Mouse (Mus musculus) monocyte, adult 2 months (primary cell): ENCODE measurements around the gene Vmn1r125.
"Not testable (repeated sequence)": the region's sequence is repeated elsewhere in the genome, so short reads cannot be mapped to it uniquely, and the experiment has no call there.

ENCODE experiments used
- DNase-seq, 2 experiments: peaks; one replicate each; pipeline ENCODE4 v3.0.0; 2022; ENCODE audit warnings: low spot score in 2 of 2, low read depth in 1 of 2

Vmn1r125 gene

GRCm38 (mm10) chr7:21271879-21272278 lies at the start of gene Vmn1r125:
Vmn1r125 (plus strand) TSS chr7:21272179.
- DNase-seq, result not testable (repeated sequence)

GRCm38 (mm10) chr7:21260517-21260916 lies 11.5 kb upstream of the Vmn1r125 start, which contains the start of gene Vmn1r124:
Vmn1r124 (minus strand) TSS chr7:21260617.
- DNase-seq, result not testable (repeated sequence)

GRCm38 (mm10) chr7:21301367-21301766 lies 29.4 kb downstream of the Vmn1r125 start, which contains the start of gene Vmn1r126:
Vmn1r126 (minus strand) TSS chr7:21301467.
- DNase-seq, result not testable (repeated sequence)

GRCm38 (mm10) chr7:21319761-21320160 lies 47.8 kb downstream of the Vmn1r125 start, which contains the start of gene Vmn1r127:
Vmn1r127 (minus strand) TSS chr7:21319861.
- DNase-seq, result not testable (repeated sequence)
